Mouse (Mus musculus): Measurements from ENCODE around the gene Nfix. TPM values are rescaled to one million over a fixed set of nuclear protein-coding genes. Genes with fewer than 3 reads are reported as not detected.

The Nfix gene
- polyA plus RNA-seq, 1 experiment from 2014 or later: 2.2 TPM

GRCm38 (mm10) chr8:84806031-84806430 lies 5.9 kb upstream of the Nfix start:
- H3K27me3 ChIP-seq (ENCODE audit: control insufficient read depth, insufficient read depth, low read length): peaks cover 61% of the 10 kb centered on the region
- no peak overlapping the region for H3K4me3 ChIP-seq (ENCODE audit: low read depth, low read length)
- H3K4me1 ChIP-seq (ENCODE audit: control insufficient read depth, insufficient read depth, low read length): no peaks in the 10 kb centered on the region; the same call in 1 of the 2 replicates
- no peaks in the 10 kb centered on the region for H3K36me3 ChIP-seq (ENCODE audit: control insufficient read depth, insufficient read depth, low read length)
- no peak overlapping the region for H3K9ac ChIP-seq (ENCODE audit: low read length)
- no peaks in the 10 kb centered on the region for H3K9me3 ChIP-seq (ENCODE audit: control insufficient read depth, low read length)
- no peak for DNase-seq (ENCODE audit: low spot score, missing footprints)
- H3K4me2 ChIP-seq: no peak overlapping the region
- 94% methylated on average over 5 of the region's 5 CpGs for WGBS
- no peak overlapping the region for H3K27ac ChIP-seq (ENCODE audit: low read depth, low read length)
- no peak for ATAC-seq (ENCODE audit: low FRiP score)

- H3K36me3 ChIP-seq (ENCODE audit: control insufficient read depth, insufficient read depth, low read length): no peaks in the 10 kb centered on the region
- DNase-seq (ENCODE audit: low spot score, missing footprints) (peak; percentile 94), ATAC-seq (ENCODE audit: low FRiP score) (peak; percentile 6; the same call in 1 of the 2 replicates)
- peaks cover 8% of the 10 kb centered on the region for H3K4me1 ChIP-seq (ENCODE audit: control insufficient read depth, insufficient read depth, low read length)
- no peak overlapping the region for H3K27ac ChIP-seq (ENCODE audit: low read depth, low read length)
- H3K9me3 ChIP-seq (ENCODE audit: control insufficient read depth, low read length): no peaks in the 10 kb centered on the region
- peak overlapping the region; percentile 68 for H3K4me3 ChIP-seq (ENCODE audit: low read depth, low read length)
- H3K27me3 ChIP-seq (ENCODE audit: control insufficient read depth, insufficient read depth, low read length): peaks cover 91% of the 10 kb centered on the region
- 2% methylated on average over 86 of the region's 108 CpGs for WGBS
- H3K4me2 ChIP-seq: peak overlapping the region; percentile 92
- peak overlapping the region; percentile 73 for H3K9ac ChIP-seq (ENCODE audit: low read length)
These were observed 810 bp downstream of the Nfix start for GRCm38 (mm10) chr8:84799136-84799931.

DNA sequence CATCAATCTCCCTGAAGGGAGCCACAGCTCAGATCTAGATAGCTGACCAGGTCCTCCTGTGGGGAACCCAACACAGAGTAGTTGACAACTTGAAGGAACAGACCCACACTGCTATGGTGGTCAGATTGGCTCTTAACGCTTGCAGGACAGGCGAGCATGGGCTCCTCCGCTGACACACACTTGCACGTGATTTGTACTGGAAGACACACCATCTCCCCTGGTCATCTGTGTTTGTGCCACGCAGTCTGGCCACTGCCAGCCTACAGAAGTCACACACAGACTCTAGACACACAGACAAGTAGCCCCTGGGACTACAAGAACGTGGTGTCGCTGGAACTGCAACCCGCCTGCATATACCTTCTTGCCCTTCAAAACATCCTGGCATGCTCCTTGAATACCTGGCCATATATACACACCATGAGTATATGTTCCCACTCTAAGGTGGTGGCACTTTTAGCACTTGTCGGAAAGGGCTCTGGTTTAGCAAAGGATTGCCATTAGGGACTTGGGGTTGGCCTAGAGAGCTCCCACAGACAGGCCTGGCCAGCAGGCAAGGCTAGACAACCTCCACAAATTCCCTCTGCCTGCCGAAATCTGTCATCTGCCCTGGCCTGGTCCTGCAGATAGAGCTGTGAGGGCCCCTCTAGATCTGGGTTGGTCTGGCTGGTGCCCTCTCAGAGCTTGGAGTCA lies 1.6 kb downstream of the Nfix start:
- H3K4me2 ChIP-seq: peak overlapping the region; percentile 92
- no peak for DNase-seq (ENCODE audit: low spot score, missing footprints)
- 0 out of 2 replicates have a peak overlapping the region, but pooled peaks have one; percentile 9 for H3K9ac ChIP-seq (ENCODE audit: low read length)
- no peak overlapping the region for H3K27ac ChIP-seq (ENCODE audit: low read depth, low read length)
- ATAC-seq (ENCODE audit: low FRiP score): no peak
- peaks cover 8% of the 10 kb centered on the region for H3K4me1 ChIP-seq (ENCODE audit: control insufficient read depth, insufficient read depth, low read length)
- whole genome bisulfite sequencing: 30% methylated on average over 10 of the region's 10 CpGs
- no peaks in the 10 kb centered on the region for H3K36me3 ChIP-seq (ENCODE audit: control insufficient read depth, insufficient read depth, low read length)
- peak overlapping the region; percentile 68 for H3K4me3 ChIP-seq (ENCODE audit: low read depth, low read length)
- H3K9me3 ChIP-seq (ENCODE audit: control insufficient read depth, low read length): no peaks in the 10 kb centered on the region
- peaks cover 96% of the 10 kb centered on the region for H3K27me3 ChIP-seq (ENCODE audit: control insufficient read depth, insufficient read depth, low read length)

GRCm38 (mm10) chr8:84797971-84798370 lies 2.2 kb downstream of the Nfix start:
- Histone ChIP-seq H3K4me3 (ENCODE audit: low read depth, low read length) (no peak overlapping the region), H3K9me3 (ENCODE audit: control insufficient read depth, low read length) (no peaks in the 10 kb centered on the region), H3K36me3 (ENCODE audit: control insufficient read depth, insufficient read depth, low read length) (no peaks in the 10 kb centered on the region), H3K27me3 (ENCODE audit: control insufficient read depth, insufficient read depth, low read length) (peaks cover 92% of the 10 kb centered on the region), H3K4me1 (ENCODE audit: control insufficient read depth, insufficient read depth, low read length) (peaks cover 8% of the 10 kb centered on the region), H3K9ac (ENCODE audit: low read length) (no peak overlapping the region), H3K4me2 (no peak overlapping the region), H3K27ac (ENCODE audit: low read depth, low read length) (no peak overlapping the region)
- ATAC-seq (ENCODE audit: low FRiP score) (no peak), DNase-seq (ENCODE audit: low spot score, missing footprints) (peak; percentile 83)
- WGBS: 55% methylated on average over 6 of the region's 6 CpGs

DNA sequence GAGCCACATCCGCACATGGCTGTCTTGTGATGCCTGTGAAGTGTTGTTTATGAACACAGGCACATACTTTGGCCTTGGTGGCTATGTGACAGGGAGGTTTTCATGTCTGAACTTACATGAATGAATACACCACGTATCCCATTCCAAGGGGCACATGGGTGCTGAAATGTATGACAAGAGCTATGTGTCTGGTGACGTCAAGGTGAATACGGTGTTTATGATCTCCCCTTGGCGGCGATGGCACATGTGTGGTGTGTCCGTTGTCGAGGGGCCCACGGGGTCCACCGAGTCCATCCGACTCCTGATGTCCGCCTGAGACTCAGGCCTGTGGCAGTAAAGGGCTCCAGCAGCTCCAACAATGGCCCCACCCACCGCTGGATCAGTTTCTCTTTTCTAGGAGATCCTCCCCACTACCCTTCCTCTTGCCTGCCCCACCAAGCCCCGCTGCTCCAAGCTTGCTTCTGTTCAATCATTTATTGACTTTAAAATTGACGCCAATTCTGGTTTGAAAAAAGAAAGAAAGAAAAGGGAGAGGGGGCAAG lies 2.8 kb downstream of the Nfix start:
- H3K27ac ChIP-seq (ENCODE audit: low read depth, low read length): no peak overlapping the region
- peaks cover 92% of the 10 kb centered on the region for H3K27me3 ChIP-seq (ENCODE audit: control insufficient read depth, insufficient read depth, low read length)
- WGBS: 77% methylated on average over 15 of the region's 15 CpGs
- no peak for DNase-seq (ENCODE audit: low spot score, missing footprints)
- no peak overlapping the region for H3K4me3 ChIP-seq (ENCODE audit: low read depth, low read length)
- no peaks in the 10 kb centered on the region for H3K9me3 ChIP-seq (ENCODE audit: control insufficient read depth, low read length)
- H3K4me1 ChIP-seq (ENCODE audit: control insufficient read depth, insufficient read depth, low read length): peaks cover 8% of the 10 kb centered on the region
- no peak for ATAC-seq (ENCODE audit: low FRiP score)
- no peak overlapping the region for H3K4me2 ChIP-seq
- H3K9ac ChIP-seq (ENCODE audit: low read length): no peak overlapping the region
- no peaks in the 10 kb centered on the region for H3K36me3 ChIP-seq (ENCODE audit: control insufficient read depth, insufficient read depth, low read length)

DNA sequence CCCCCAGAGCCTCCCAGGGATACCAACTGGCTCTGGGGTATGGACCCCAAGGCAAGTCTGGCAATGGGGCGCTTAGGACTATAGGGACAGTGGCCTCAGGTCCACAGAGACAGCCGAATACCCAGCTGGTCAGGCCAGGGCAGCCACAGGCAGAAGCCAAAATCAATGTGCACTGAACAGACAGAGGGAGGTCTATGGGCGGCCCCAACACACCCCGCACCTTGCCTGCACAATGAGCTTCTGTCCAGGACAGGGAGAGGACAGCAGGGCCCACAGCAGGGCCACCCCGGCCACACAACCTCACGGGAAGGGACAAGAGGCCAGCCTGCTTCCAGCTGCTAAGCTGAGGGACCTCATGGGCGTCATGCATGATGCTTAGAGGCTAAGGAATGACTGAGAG lies 5.7 kb downstream of the Nfix start:
- no peak overlapping the region for H3K4me2 ChIP-seq
- 54% methylated on average over 7 of the region's 7 CpGs for WGBS
- no peak overlapping the region for H3K9ac ChIP-seq (ENCODE audit: low read length)
- H3K27ac ChIP-seq (ENCODE audit: low read depth, low read length): no peak overlapping the region
- no peaks in the 10 kb centered on the region for H3K36me3 ChIP-seq (ENCODE audit: control insufficient read depth, insufficient read depth, low read length)
- DNase-seq (ENCODE audit: low spot score, missing footprints) (peak; percentile 85), ATAC-seq (ENCODE audit: low FRiP score) (no peak)
- H3K4me1 ChIP-seq (ENCODE audit: control insufficient read depth, insufficient read depth, low read length): peaks cover 5% of the 10 kb centered on the region
- H3K9me3 ChIP-seq (ENCODE audit: control insufficient read depth, low read length): no peaks in the 10 kb centered on the region
- H3K4me3 ChIP-seq (ENCODE audit: low read depth, low read length): no peak overlapping the region
- H3K27me3 ChIP-seq (ENCODE audit: control insufficient read depth, insufficient read depth, low read length): peaks cover 90% of the 10 kb centered on the region

GRCm38 (mm10) chr8:84793791-84794485 lies 6.2 kb downstream of the Nfix start:
- WGBS: 62% methylated on average over 13 of the region's 13 CpGs
- no peak overlapping the region; the same call in 1 of the 2 replicates for H3K9ac ChIP-seq (ENCODE audit: low read length)
- no peak overlapping the region for H3K4me2 ChIP-seq
- H3K4me3 ChIP-seq (ENCODE audit: low read depth, low read length): no peak overlapping the region
- no peaks in the 10 kb centered on the region for H3K36me3 ChIP-seq (ENCODE audit: control insufficient read depth, insufficient read depth, low read length)
- ATAC-seq (ENCODE audit: low FRiP score): no peak
- peaks cover 2% of the 10 kb centered on the region; the same call in 1 of the 2 replicates for H3K4me1 ChIP-seq (ENCODE audit: control insufficient read depth, insufficient read depth, low read length)
- no peaks in the 10 kb centered on the region for H3K9me3 ChIP-seq (ENCODE audit: control insufficient read depth, low read length)
- H3K27ac ChIP-seq (ENCODE audit: low read depth, low read length): no peak overlapping the region
- peaks cover 90% of the 10 kb centered on the region for H3K27me3 ChIP-seq (ENCODE audit: control insufficient read depth, insufficient read depth, low read length)
- DNase-seq (ENCODE audit: low spot score, missing footprints): no peak

DNA sequence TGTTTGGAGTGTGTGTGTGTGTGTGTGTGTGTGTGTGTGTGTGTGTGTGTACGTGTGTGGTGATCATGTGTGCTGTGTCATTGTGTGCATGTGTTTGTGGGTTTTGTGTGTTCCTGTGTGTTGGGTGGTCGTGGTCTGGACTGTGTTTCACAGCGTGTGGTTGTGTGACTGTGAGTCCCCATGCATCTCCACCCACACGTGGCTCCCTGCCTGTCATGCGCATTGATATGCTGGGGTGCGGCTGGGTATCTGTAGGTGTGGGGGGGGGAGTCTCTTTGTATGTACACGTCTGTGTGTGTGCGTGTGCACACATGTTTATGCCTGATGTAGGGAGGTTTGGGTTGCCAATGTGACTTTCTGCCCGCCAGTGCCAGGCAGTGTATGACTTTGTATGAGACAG lies 7.0 kb downstream of the Nfix start:
- Histone ChIP-seq H3K36me3 (ENCODE audit: control insufficient read depth, insufficient read depth, low read length) (no peaks in the 10 kb centered on the region), H3K9ac (ENCODE audit: low read length) (no peak overlapping the region), H3K4me3 (ENCODE audit: low read depth, low read length) (no peak overlapping the region), H3K4me2 (no peak overlapping the region), H3K9me3 (ENCODE audit: control insufficient read depth, low read length) (no peaks in the 10 kb centered on the region), H3K27ac (ENCODE audit: low read depth, low read length) (no peak overlapping the region), H3K27me3 (ENCODE audit: control insufficient read depth, insufficient read depth, low read length) (peaks cover 90% of the 10 kb centered on the region), H3K4me1 (ENCODE audit: control insufficient read depth, insufficient read depth, low read length) (no peaks in the 10 kb centered on the region)
- 80% methylated on average over 9 of the region's 9 CpGs for WGBS
- DNase-seq (ENCODE audit: low spot score, missing footprints): no peak
- no peak for ATAC-seq (ENCODE audit: low FRiP score)

Data from midbrain, embryonic 11.5 days (tissue).